8 mouse cellular contexts compared by ENCODE assay signal in the genomic region with DNA sequence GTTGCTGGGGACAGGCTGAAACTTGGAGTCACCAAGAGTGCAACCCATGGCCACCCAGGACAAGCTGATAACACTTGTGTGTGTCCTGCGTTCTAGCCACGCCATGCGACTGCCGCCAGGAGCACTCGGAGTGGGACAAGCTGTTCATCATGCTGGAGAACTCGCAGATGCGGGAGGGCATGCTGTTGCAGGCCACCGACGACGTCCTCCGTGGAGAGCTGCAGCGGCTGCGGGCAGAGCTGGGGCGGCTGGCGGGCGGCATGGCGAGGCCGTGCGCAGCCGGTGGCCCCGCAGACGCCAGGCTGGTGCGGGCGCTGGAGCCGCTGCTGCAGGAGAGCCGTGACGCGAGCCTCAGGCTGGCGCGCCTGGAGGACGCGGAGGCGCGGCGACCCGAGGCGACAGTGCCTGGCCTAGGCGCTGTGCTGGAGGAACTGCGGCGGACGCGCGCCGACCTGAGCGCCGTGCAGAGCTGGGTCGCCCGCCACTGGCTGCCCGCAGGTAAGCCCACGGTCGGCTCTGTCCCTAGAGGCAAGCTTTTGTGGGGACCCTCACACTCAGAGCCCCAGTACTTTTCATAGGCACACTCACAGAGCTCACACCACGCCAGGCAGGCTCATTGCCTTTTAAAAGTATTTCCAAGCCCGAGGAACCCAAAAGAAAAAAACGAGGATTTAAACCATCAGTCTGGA. TPM values are rescaled to one million over a fixed set of nuclear protein-coding genes. Genes with fewer than 3 reads are reported as not detected.
DNase-seq lines count a peak whose midpoint lies in the region; ATAC-seq lines count a peak whose summit lies in the region.

No protein-coding gene starts in this region.

- H3K27me3 ChIP-seq in embryonic facial prominence, embryonic 13.5 days, result no peaks in the 10 kb centered on the region; the same call in 1 of the 2 replicates
- peaks cover 8% of the 10 kb centered on the region for H3K27me3 ChIP-seq in heart, embryonic 15.5 days
- H3K27me3 ChIP-seq in lung, embryonic 16.5 days (ENCODE audit: control insufficient read depth, insufficient read depth, low read depth, low read length), result peaks cover 8% of the 10 kb centered on the region

- DNase-seq in left cerebral cortex, adult 18-20 months (ENCODE audit: low spot score in 2 of 2), result peak; percentile 32 to 58
- DNase-seq in left cerebral cortex, adult 11 months (ENCODE audit: low spot score), result no peak
- DNase-seq in kidney, postnatal 4 days, result peak; percentile 64 to 72
- peak; percentile 67 for DNase-seq in retina, postnatal 1 day
- no peak for DNase-seq in thymus, postnatal 10 days (ENCODE audit: low spot score in 2 of 2)

- no peaks in the 10 kb centered on the region for H3K9me3 ChIP-seq in embryonic facial prominence, embryonic 13.5 days
- H3K9me3 ChIP-seq in heart, embryonic 15.5 days (replicated peaks), result no peaks in the 10 kb centered on the region
- no peaks in the 10 kb centered on the region for H3K9me3 ChIP-seq in lung, embryonic 16.5 days (ENCODE audit: control insufficient read depth, low read length)

- H3K9ac ChIP-seq in embryonic facial prominence, embryonic 13.5 days, result peak overlapping the region; percentile 91
- peak overlapping the region; percentile 58 for H3K9ac ChIP-seq in heart, embryonic 15.5 days
- peak overlapping the region; percentile 53 for H3K9ac ChIP-seq in lung, embryonic 16.5 days (ENCODE audit: low read length)

- H3K27ac ChIP-seq in embryonic facial prominence, embryonic 13.5 days, result peak overlapping the region; percentile 92
- peak overlapping the region; percentile 63 for H3K27ac ChIP-seq in heart, embryonic 15.5 days
- no peak overlapping the region for H3K27ac ChIP-seq in lung, embryonic 16.5 days (ENCODE audit: low read length)

- peak; percentile 78 for ATAC-seq in embryonic facial prominence, embryonic 13.5 days (ENCODE audit: insufficient number of reproducible peaks, insufficient read depth, low FRiP score, low TSS enrichment, low read depth)
- peak; percentile 84 for ATAC-seq in heart, embryonic 15.5 days (replicated peaks; ENCODE audit: insufficient number of reproducible peaks, insufficient read depth, low FRiP score, low read depth)
- ATAC-seq in lung, embryonic 16.5 days (ENCODE audit: low read depth), result peak; percentile 90

- H3K4me1 ChIP-seq in embryonic facial prominence, embryonic 13.5 days, result peaks cover 17% of the 10 kb centered on the region
- peaks cover 8% of the 10 kb centered on the region for H3K4me1 ChIP-seq in heart, embryonic 15.5 days (replicated peaks)
- peaks cover 10% of the 10 kb centered on the region for H3K4me1 ChIP-seq in lung, embryonic 16.5 days (replicated peaks; ENCODE audit: control insufficient read depth, insufficient read depth, low read length)

- H3K4me3 ChIP-seq in embryonic facial prominence, embryonic 13.5 days, result peak overlapping the region; percentile 67
- H3K4me3 ChIP-seq in heart, embryonic 15.5 days, result peak overlapping the region; percentile 62
- peak overlapping the region; percentile 55 for H3K4me3 ChIP-seq in lung, embryonic 16.5 days (ENCODE audit: low read length)

- WGBS in embryonic facial prominence, embryonic 13.5 days, result under 1% methylated on average over 54 of the region's 54 CpGs
- under 1% methylated on average over 54 of the region's 54 CpGs for WGBS in heart, embryonic 15.5 days
- WGBS in lung, embryonic 16.5 days, result 0% methylated on average over 53 of the region's 54 CpGs

- no peaks in the 10 kb centered on the region for H3K36me3 ChIP-seq in embryonic facial prominence, embryonic 13.5 days
- H3K36me3 ChIP-seq in heart, embryonic 15.5 days, result no peaks in the 10 kb centered on the region
- H3K36me3 ChIP-seq in lung, embryonic 16.5 days (ENCODE audit: control insufficient read depth, insufficient read depth, low read length), result no peaks in the 10 kb centered on the region

- H3K4me2 ChIP-seq in embryonic facial prominence, embryonic 13.5 days, result peak overlapping the region; percentile 95
- H3K4me2 ChIP-seq in heart, embryonic 15.5 days, result peak overlapping the region; percentile 97
- H3K4me2 ChIP-seq in lung, embryonic 16.5 days (ENCODE audit: low read depth, low read length), result peak overlapping the region; percentile 98

RNA-seq across cellular contexts. Expression of a gene that starts 1.0 kb away (rescaled TPM):
- total RNA-seq in left cerebral cortex, adult 18-20 months (2021), result under 1 TPM; 0.23 to 0.26 TPM
- polyA plus RNA-seq in embryonic facial prominence, embryonic 13.5 days (2015; fragmentation: Nextera tagmentation; extraction: Ambion mirVana), result 29.8 and 42.4 TPM in 2 replicates
- 6.2 and 7.9 TPM in 2 replicates for polyA plus RNA-seq in heart, embryonic 15.5 days (2015; fragmentation: Nextera tagmentation; extraction: Ambion mirVana)
- polyA plus RNA-seq in lung, embryonic 16.5 days (2015; fragmentation: Nextera tagmentation; extraction: Ambion mirVana), result 2.0 and 2.8 TPM in 2 replicates

Comparison
In these comparisons a context has a peak if more than half of its experiments do, and no peak if none do; other contexts are left out.
1. DNase-seq: peak in left cerebral cortex, adult 18-20 months (2 of 2), kidney, postnatal 4 days (2 of 2) and retina, postnatal 1 day (single experiment); none in left cerebral cortex, adult 11 months (single experiment) and thymus, postnatal 10 days (0 of 2).
2. Peak in every context shown above with its lines, with median percentiles within 50 percentile points of each other: ATAC-seq, H3K4me2 ChIP-seq, H3K4me3 ChIP-seq and H3K9ac ChIP-seq.